9 mouse cellular contexts compared by ENCODE assay signal in the genomic region with DNA sequence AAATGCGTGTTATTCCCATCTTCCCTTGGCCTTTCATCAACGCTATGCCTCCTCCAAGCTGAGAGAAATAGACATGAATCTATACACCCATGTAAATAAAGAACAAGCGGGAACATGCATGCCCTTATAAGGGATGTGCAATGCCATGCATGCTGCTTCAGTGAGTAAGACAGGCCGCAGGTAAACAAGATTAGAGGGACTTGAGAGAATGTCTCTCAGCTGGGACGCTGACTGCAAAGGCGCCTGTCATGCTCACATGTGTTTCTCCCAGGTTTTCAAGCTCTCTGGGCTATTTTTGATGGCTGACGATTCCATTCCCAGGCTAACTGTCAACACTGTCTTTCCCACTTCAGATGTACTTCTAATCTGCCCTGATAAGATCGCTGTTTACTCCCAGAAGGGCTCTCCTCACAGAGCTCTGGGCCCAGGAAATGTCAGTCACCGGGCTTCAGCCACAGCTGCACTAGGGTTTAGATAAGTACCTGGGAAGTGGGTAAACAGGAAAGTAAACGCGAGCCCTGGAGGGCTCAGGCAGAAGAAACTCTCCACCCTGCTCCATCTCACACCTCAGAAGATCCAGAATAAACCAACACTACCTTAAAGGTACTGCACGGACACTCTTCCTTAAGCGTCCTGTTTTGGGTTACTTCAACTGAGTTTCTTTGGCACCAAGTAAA. TPM values are rescaled to one million over a fixed set of nuclear protein-coding genes. Genes with fewer than 3 reads are reported as not detected.
A peak's percentile ranks its signal among the peaks of the same experiment; 100 is the strongest.
DNase-seq lines count a peak whose midpoint lies in the region; ATAC-seq and TF ChIP-seq lines count a peak whose summit lies in the region.
"Had no signal": no experiment of that assay in that cellular context is flagged by ENCODE, and none has a peak within 500 bp of the region (broad histone marks: within the 10 kb centered on the region; RNA-seq: fewer than 3 reads in every experiment).

No protein-coding gene starts in this region.

- H3K9ac ChIP-seq in kidney, embryonic 14.5 days (ENCODE audit: low read depth, low read length), result peak overlapping the region; percentile 18; the same call in 1 of the 2 replicates
- no peak overlapping the region for H3K9ac ChIP-seq in forebrain, embryonic 14.5 days (ENCODE audit: low read length)
- H3K9ac ChIP-seq in hindbrain, embryonic 15.5 days, result 0 out of 2 replicates have a peak overlapping the region, but pooled peaks have one; percentile 26
- no peak overlapping the region for H3K9ac ChIP-seq in stomach, postnatal 0 days (ENCODE audit: low read length)

- H3K4me1 ChIP-seq in kidney, embryonic 14.5 days (ENCODE audit: control insufficient read depth, insufficient read depth, low read length), result 0 out of 2 replicates have a peak, but pooled peaks cover 5% of the 10 kb centered on the region
- no peaks in the 10 kb centered on the region for H3K4me1 ChIP-seq in forebrain, embryonic 14.5 days (ENCODE audit: control insufficient read depth, insufficient read depth, low read length)
- peaks cover 5% of the 10 kb centered on the region for H3K4me1 ChIP-seq in hindbrain, embryonic 15.5 days (replicated peaks)
- H3K4me1 ChIP-seq in stomach, postnatal 0 days (replicated peaks; ENCODE audit: control insufficient read depth, insufficient read depth), result peaks cover 2% of the 10 kb centered on the region; the same call in 1 of the 2 replicates

- no peak for TF ChIP-seq EP300 in stomach, postnatal 0 days (optimal IDR thresholded peaks at IDR 0.05)

- 51% methylated on average over 13 of the region's 13 CpGs for WGBS in kidney, embryonic 14.5 days
- 58% methylated on average over 13 of the region's 13 CpGs for WGBS in forebrain, embryonic 14.5 days
- WGBS in hindbrain, embryonic 15.5 days, result 59% methylated on average over 13 of the region's 13 CpGs
- 29% methylated on average over 13 of the region's 13 CpGs for WGBS in stomach, postnatal 0 days

- H3K27me3 ChIP-seq in kidney, embryonic 14.5 days (ENCODE audit: control insufficient read depth, insufficient read depth, low read length), result no peaks in the 10 kb centered on the region
- no peaks in the 10 kb centered on the region for H3K27me3 ChIP-seq in forebrain, embryonic 14.5 days (replicated peaks; ENCODE audit: control insufficient read depth, insufficient read depth, low read length)
- H3K27me3 ChIP-seq in hindbrain, embryonic 15.5 days, result no peaks in the 10 kb centered on the region
- H3K27me3 ChIP-seq in stomach, postnatal 0 days (ENCODE audit: control insufficient read depth, insufficient read depth, low read length), result no peaks in the 10 kb centered on the region

- H3K36me3 ChIP-seq in kidney, embryonic 14.5 days (ENCODE audit: control insufficient read depth, insufficient read depth, low read length), result no peaks in the 10 kb centered on the region
- no peaks in the 10 kb centered on the region for H3K36me3 ChIP-seq in forebrain, embryonic 14.5 days (ENCODE audit: control insufficient read depth, insufficient read depth, low read length)
- no peaks in the 10 kb centered on the region for H3K36me3 ChIP-seq in hindbrain, embryonic 15.5 days
- H3K36me3 ChIP-seq in stomach, postnatal 0 days (ENCODE audit: control insufficient read depth, insufficient read depth, low read length), result no peaks in the 10 kb centered on the region

- peak overlapping the region; percentile 41 for H3K4me3 ChIP-seq in kidney, embryonic 14.5 days (ENCODE audit: low read length)
- peak overlapping the region; percentile 28 for H3K4me3 ChIP-seq in forebrain, embryonic 14.5 days (ENCODE audit: low read depth, low read length)
- H3K4me3 ChIP-seq in hindbrain, embryonic 15.5 days, result peak overlapping the region; percentile 36
- H3K4me3 ChIP-seq in stomach, postnatal 0 days (ENCODE audit: low read depth, low read length), result peak overlapping the region; percentile 36

- no peak for TF ChIP-seq CTCF in stomach, postnatal 0 days (IDR thresholded peaks at IDR 0.05; ENCODE audit: low read depth)

- H3K4me2 ChIP-seq in kidney, embryonic 14.5 days (replicated peaks; ENCODE audit: low read depth, low read length), result peak overlapping the region; percentile 59
- H3K4me2 ChIP-seq in forebrain, embryonic 14.5 days (ENCODE audit: low read length), result peak overlapping the region; percentile 55
- peak overlapping the region; percentile 67 for H3K4me2 ChIP-seq in hindbrain, embryonic 15.5 days
- H3K4me2 ChIP-seq in stomach, postnatal 0 days (replicated peaks; ENCODE audit: low read depth), result peak overlapping the region; percentile 64

- no peaks in the 10 kb centered on the region for H3K9me3 ChIP-seq in kidney, embryonic 14.5 days (ENCODE audit: control insufficient read depth, low read length)
- no peaks in the 10 kb centered on the region for H3K9me3 ChIP-seq in forebrain, embryonic 14.5 days (replicated peaks; ENCODE audit: control insufficient read depth, low read length)
- no peaks in the 10 kb centered on the region for H3K9me3 ChIP-seq in hindbrain, embryonic 15.5 days
- H3K9me3 ChIP-seq in stomach, postnatal 0 days (ENCODE audit: control insufficient read depth, low read length), result no peaks in the 10 kb centered on the region

- no peak for DNase-seq in kidney, adult 8-10 months
- no peak for DNase-seq in forebrain, embryonic 14.5 days (ENCODE audit: low spot score)
- DNase-seq in lung, postnatal 14 days, result peak; percentile 11
- no peak for DNase-seq in stomach, postnatal 0 days (ENCODE audit: low spot score)
- no peak for DNase-seq in cerebellum, adult 9-10 months
- no peak for DNase-seq in adrenal gland, adult 18-20 months (ENCODE audit: low spot score in 2 of 2)

- no peak overlapping the region for H3K27ac ChIP-seq in kidney, embryonic 14.5 days (ENCODE audit: low read depth, low read length)
- no peak overlapping the region for H3K27ac ChIP-seq in forebrain, embryonic 14.5 days (ENCODE audit: low read depth, low read length)
- H3K27ac ChIP-seq in hindbrain, embryonic 15.5 days (replicated peaks), result no peak overlapping the region
- no peak overlapping the region for H3K27ac ChIP-seq in stomach, postnatal 0 days (replicated peaks)

- ATAC-seq in kidney, embryonic 14.5 days (ENCODE audit: low FRiP score, low TSS enrichment), result peak; percentile 59; the same call in 1 of the 2 replicates
- ATAC-seq in forebrain, embryonic 14.5 days, result peak; percentile 27; the same call in 1 of the 2 replicates
- peak; percentile 10; the same call in 1 of the 2 replicates for ATAC-seq in hindbrain, embryonic 15.5 days (ENCODE audit: low FRiP score, low read depth)
- ATAC-seq in stomach, postnatal 0 days (ENCODE audit: low FRiP score, low TSS enrichment), result peak; percentile 42; the same call in 1 of the 2 replicates

RNA-seq across cellular contexts. Expression of a gene that starts 19.2 kb away (rescaled TPM):
- polyA plus RNA-seq in kidney, embryonic 14.5 days (2014; fragmentation: Nextera tagmentation; extraction: Ambion mirVana), result not detected in 2 replicates
- polyA plus RNA-seq in forebrain, embryonic 14.5 days (2014; fragmentation: Nextera tagmentation; extraction: Ambion mirVana), result 3.9 and 4.5 TPM in 2 replicates
- 1.2 and 1.5 TPM in 2 replicates for polyA plus RNA-seq in hindbrain, embryonic 15.5 days (2015; fragmentation: Nextera tagmentation; extraction: Ambion mirVana)
- 0.11 TPM in 1 of 2 replicates, not detected in the other for polyA plus RNA-seq in stomach, postnatal 0 days (2015; fragmentation: Nextera tagmentation; extraction: Ambion mirVana)
- total RNA-seq in adrenal gland, adult 18-20 months (2021), result not detected
- polyA plus RNA-seq: C2C12 had no signal

RNA-seq across cellular contexts. Expression of a gene that starts 36.8 kb away (rescaled TPM):
- polyA plus RNA-seq in kidney, embryonic 14.5 days (2014; fragmentation: Nextera tagmentation; extraction: Ambion mirVana), result 314 and 409 TPM in 2 replicates
- polyA plus RNA-seq in forebrain, embryonic 14.5 days (2014; fragmentation: Nextera tagmentation; extraction: Ambion mirVana), result 146 and 210 TPM in 2 replicates
- polyA plus RNA-seq in hindbrain, embryonic 15.5 days (2015; fragmentation: Nextera tagmentation; extraction: Ambion mirVana), result 93.4 and 120 TPM in 2 replicates
- polyA plus RNA-seq in stomach, postnatal 0 days (2015; fragmentation: Nextera tagmentation; extraction: Ambion mirVana), result 254 and 300 TPM in 2 replicates
- 100 to 1,000 TPM; 366 to 427 TPM for total RNA-seq in adrenal gland, adult 18-20 months (2021)

Comparison
In these comparisons a context has a peak if more than half of its experiments do, and no peak if none do; other contexts are left out.
1. H3K9ac ChIP-seq: peak in kidney, embryonic 14.5 days (single experiment) and hindbrain, embryonic 15.5 days (single experiment); none in forebrain, embryonic 14.5 days (single experiment) and stomach, postnatal 0 days (single experiment).
2. Peak in every context shown above with its lines, with median percentiles within 50 percentile points of each other: ATAC-seq, H3K4me2 ChIP-seq and H3K4me3 ChIP-seq.